Mouse (Mus musculus): ENCODE measurements around the gene Slc6a18. TPM values are rescaled to one million over a fixed set of nuclear protein-coding genes. Genes with fewer than 3 reads are reported as not detected.

Slc6a18 gene
- polyA plus RNA-seq, 1 experiment from 2014 or later = not detected

DNA sequence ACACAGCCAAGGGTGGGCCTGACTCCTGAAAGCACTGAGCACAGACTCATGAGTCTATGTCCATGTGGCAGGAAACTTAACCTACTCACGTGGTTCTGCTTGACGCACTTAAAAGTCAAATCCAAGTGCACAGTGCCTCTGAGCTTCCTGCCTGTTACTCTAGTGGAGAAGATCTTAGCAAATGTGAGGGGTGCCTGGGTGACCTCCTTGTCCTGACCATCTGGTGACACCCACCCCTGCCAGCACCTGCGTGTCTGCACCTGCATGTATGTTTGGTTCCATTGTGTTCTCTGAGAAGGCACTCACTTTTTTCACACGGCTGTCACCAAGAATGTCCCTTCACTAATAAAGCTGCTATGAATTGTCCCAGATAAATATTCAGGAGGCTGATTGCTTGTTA, 36.5 kb downstream of the Slc6a18 start:
- Histone ChIP-seq H3K27ac (replicated peaks; ENCODE audit: low read depth, low read length) (no peak overlapping the region), H3K4me1 (ENCODE audit: control insufficient read depth, insufficient read depth, low read length) (no peaks in the 10 kb centered on the region), H3K4me2 (ENCODE audit: low read depth, severe bottlenecking) (no peak overlapping the region), H3K36me3 (ENCODE audit: control insufficient read depth, insufficient read depth, low read length) (no peaks in the 10 kb centered on the region), H3K27me3 (ENCODE audit: control insufficient read depth, insufficient read depth, low read length) (no peaks in the 10 kb centered on the region), H3K4me3 (ENCODE audit: low read depth, low read length) (no peak overlapping the region), H3K9ac (ENCODE audit: low read length) (no peak overlapping the region), H3K9me3 (ENCODE audit: control insufficient read depth, low read length) (no peaks in the 10 kb centered on the region)
- DNase-seq (ENCODE audit: low spot score) (no peak), ATAC-seq (ENCODE audit: insufficient number of reproducible peaks, low FRiP score, low TSS enrichment, low read depth) (no peak)
- WGBS = 87% methylated on average over 4 of the region's 4 CpGs

DNA sequence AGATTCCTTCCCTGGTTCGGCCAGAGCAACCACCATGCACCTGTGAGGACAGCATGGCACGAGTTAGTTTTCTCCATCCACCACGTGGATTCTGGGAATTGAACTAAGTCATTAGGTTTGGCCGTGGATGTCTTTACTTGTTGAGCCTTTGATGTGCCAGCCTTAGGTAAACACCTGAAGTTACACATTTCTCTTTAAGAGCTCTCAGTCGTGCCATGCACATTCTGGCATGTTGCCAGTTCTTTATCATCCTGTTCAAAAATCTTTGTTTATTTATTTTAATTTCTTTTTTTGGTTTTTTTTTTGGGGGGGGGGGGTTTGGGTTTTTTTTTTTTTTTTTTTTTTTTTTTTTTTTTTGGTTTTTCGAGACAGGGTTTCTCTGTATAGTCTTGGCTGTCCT, 40.0 kb downstream of the Slc6a18 start:
- Histone ChIP-seq H3K9ac (ENCODE audit: low read length) (no peak overlapping the region), H3K4me2 (ENCODE audit: low read depth, severe bottlenecking) (no peak overlapping the region), H3K36me3 (ENCODE audit: control insufficient read depth, insufficient read depth, low read length) (no peaks in the 10 kb centered on the region; the same call in 1 of the 2 replicates), H3K4me3 (ENCODE audit: low read depth, low read length) (no peak overlapping the region), H3K4me1 (ENCODE audit: control insufficient read depth, insufficient read depth, low read length) (no peaks in the 10 kb centered on the region), H3K9me3 (ENCODE audit: control insufficient read depth, low read length) (no peaks in the 10 kb centered on the region), H3K27me3 (ENCODE audit: control insufficient read depth, insufficient read depth, low read length) (no peaks in the 10 kb centered on the region), H3K27ac (replicated peaks; ENCODE audit: low read depth, low read length) (no peak overlapping the region)
- 87% methylated on average over 5 of the region's 6 CpGs for WGBS
- DNase-seq (ENCODE audit: low spot score) (no peak), ATAC-seq (ENCODE audit: insufficient number of reproducible peaks, low FRiP score, low TSS enrichment, low read depth) (no peak)

DNA sequence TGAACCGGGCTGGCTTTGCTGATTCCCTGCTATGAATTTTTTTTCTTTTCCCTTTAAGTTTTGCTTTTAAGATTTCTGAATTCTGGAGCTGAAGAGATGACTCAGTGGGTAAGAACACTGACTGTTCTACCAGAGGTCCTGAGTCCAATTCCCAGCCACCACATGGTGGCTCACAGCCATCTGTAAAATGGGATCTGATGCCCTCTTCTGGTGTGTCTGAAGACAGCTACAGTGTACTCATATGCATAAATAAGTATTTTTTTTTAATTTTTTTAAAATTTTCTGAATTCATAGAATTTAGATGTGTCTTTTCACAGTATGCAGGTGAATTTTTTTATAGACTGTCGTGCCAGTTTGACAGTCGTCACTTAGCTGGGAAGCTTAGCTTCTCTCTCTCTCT, 46.0 kb downstream of the Slc6a18 start:
- no peak overlapping the region for H3K27ac ChIP-seq (replicated peaks; ENCODE audit: low read depth, low read length)
- WGBS = 96% methylated on average over 3 of the region's 3 CpGs
- peaks cover 6% of the 10 kb centered on the region; the same call in 1 of the 2 replicates for H3K4me1 ChIP-seq (ENCODE audit: control insufficient read depth, insufficient read depth, low read length)
- DNase-seq (ENCODE audit: low spot score) (no peak), ATAC-seq (ENCODE audit: insufficient number of reproducible peaks, low FRiP score, low TSS enrichment, low read depth) (no peak)
- H3K9ac ChIP-seq (ENCODE audit: low read length) = no peak overlapping the region
- H3K4me3 ChIP-seq (ENCODE audit: low read depth, low read length) = no peak overlapping the region
- no peaks in the 10 kb centered on the region; the same call in 1 of the 2 replicates for H3K36me3 ChIP-seq (ENCODE audit: control insufficient read depth, insufficient read depth, low read length)
- no peak overlapping the region for H3K4me2 ChIP-seq (ENCODE audit: low read depth, severe bottlenecking)
- no peaks in the 10 kb centered on the region for H3K9me3 ChIP-seq (ENCODE audit: control insufficient read depth, low read length)
- H3K27me3 ChIP-seq (ENCODE audit: control insufficient read depth, insufficient read depth, low read length) = no peaks in the 10 kb centered on the region

DNA sequence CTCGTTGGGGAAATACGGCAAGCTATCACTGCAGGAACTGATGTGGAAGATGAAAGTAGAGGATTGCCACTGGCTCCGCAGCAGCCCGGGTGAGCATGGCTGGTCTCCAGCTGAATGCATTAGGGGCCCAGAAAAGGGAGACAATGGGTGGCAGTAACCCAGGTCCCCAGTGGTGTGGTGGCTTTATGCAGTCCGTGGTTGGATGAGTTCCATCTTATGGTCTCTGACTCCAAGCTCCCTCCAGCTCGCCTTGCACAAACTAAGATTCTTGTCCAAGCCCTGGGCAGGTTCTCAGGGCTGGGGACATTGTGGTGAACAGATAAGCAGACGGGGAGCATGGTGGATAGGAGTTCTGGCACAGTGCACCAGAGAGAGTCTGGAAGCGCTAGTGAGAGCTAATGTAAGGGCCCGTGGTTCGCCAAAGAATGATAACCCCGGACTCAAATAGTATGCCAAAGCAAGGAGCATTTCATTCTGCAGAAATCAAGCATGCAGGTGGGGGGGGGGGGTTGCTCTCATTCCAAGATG, 49.2 kb downstream of the Slc6a18 start:
- Histone ChIP-seq H3K36me3 (ENCODE audit: control insufficient read depth, insufficient read depth, low read length) (no peaks in the 10 kb centered on the region; the same call in 1 of the 2 replicates), H3K27me3 (ENCODE audit: control insufficient read depth, insufficient read depth, low read length) (no peaks in the 10 kb centered on the region), H3K4me3 (ENCODE audit: low read depth, low read length) (no peak overlapping the region), H3K4me2 (ENCODE audit: low read depth, severe bottlenecking) (no peak overlapping the region), H3K9me3 (ENCODE audit: control insufficient read depth, low read length) (no peaks in the 10 kb centered on the region), H3K4me1 (ENCODE audit: control insufficient read depth, insufficient read depth, low read length) (peaks cover 6% of the 10 kb centered on the region; the same call in 1 of the 2 replicates), H3K9ac (ENCODE audit: low read length) (no peak overlapping the region), H3K27ac (replicated peaks; ENCODE audit: low read depth, low read length) (no peak overlapping the region)
- WGBS = 87% methylated on average over 11 of the region's 11 CpGs
- DNase-seq (ENCODE audit: low spot score) (no peak), ATAC-seq (ENCODE audit: insufficient number of reproducible peaks, low FRiP score, low TSS enrichment, low read depth) (no peak)

DNA sequence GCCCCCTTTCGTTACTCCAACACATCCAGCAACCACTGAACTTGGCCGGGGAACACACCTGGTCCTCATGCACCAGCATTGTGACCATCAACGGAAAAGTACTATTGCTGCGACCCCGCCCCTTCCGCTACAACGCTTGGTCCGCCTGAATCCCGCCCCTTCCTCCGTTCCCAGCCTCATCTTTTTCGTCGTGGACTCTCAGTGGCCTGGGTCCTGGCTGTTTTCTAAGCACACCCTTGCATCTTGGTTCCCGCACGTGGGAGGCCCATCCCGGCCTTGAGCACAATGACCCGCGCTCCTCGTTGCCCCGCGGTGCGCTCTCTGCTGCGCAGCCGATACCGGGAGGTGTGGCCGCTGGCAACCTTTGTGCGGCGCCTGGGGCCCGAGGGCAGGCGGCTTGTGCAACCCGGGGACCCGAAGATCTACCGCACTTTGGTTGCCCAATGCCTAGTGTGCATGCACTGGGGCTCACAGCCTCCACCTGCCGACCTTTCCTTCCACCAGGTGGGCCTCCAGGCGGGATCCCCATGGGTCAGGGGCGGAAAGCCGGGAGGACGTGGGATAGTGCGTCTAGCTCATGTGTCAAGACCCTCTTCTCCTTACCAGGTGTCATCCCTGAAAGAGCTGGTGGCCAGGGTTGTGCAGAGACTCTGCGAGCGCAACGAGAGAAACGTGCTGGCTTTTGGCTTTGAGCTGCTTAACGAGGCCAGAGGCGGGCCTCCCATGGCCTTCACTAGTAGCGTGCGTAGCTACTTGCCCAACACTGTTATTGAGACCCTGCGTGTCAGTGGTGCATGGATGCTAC, 50.9 kb downstream of the Slc6a18 start, which contains the start of gene Tert:
TSS of gene Tert (plus strand) at position 167 of the 805 bp plus-strand sequence.
- Histone ChIP-seq H3K9ac (ENCODE audit: low read length) (peak within 1 kb of the TSS; percentile 82), H3K4me1 (ENCODE audit: control insufficient read depth, insufficient read depth, low read length) (peaks cover 6% of the 10 kb centered on the region; the same call in 1 of the 2 replicates), H3K27me3 (ENCODE audit: control insufficient read depth, insufficient read depth, low read length) (no peaks in the 10 kb centered on the region), H3K4me2 (ENCODE audit: low read depth, severe bottlenecking) (peak within 1 kb of the TSS; percentile 93), H3K36me3 (ENCODE audit: control insufficient read depth, insufficient read depth, low read length) (no peaks in the 10 kb centered on the region; the same call in 1 of the 2 replicates), H3K27ac (replicated peaks; ENCODE audit: low read depth, low read length) (no peak within 1 kb of the TSS), H3K4me3 (ENCODE audit: low read depth, low read length) (peak within 1 kb of the TSS; percentile 59), H3K9me3 (ENCODE audit: control insufficient read depth, low read length) (no peaks in the 10 kb centered on the region)
- ATAC-seq (ENCODE audit: insufficient number of reproducible peaks, low FRiP score, low TSS enrichment, low read depth) (peak; percentile 81; the same call in 1 of the 2 replicates), DNase-seq (ENCODE audit: low spot score) (peak; percentile 84)
- 9% methylated on average over 47 of the region's 47 CpGs for WGBS

DNA sequence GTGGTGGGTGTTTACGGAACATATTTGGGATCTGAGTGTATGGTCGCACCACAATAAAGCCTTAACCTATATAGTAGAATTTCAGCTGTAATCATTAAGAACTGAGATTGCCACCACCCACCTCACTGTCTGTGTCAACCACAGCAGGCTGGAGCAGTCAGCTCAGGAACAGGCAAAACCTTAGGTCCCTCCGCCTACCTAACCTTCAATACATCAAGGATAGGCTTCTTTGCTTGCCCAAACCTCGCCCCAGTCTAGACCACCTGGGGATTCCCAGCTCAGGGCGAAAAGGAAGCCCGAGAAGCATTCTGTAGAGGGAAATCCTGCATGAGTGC, 51.4 kb downstream of the Slc6a18 start:
- Histone ChIP-seq H3K27me3 (ENCODE audit: control insufficient read depth, insufficient read depth, low read length) (no peaks in the 10 kb centered on the region), H3K27ac (replicated peaks; ENCODE audit: low read depth, low read length) (no peak overlapping the region), H3K9ac (ENCODE audit: low read length) (peak overlapping the region; percentile 82; the same call in 1 of the 2 replicates), H3K4me2 (ENCODE audit: low read depth, severe bottlenecking) (peak overlapping the region; percentile 93), H3K4me1 (ENCODE audit: control insufficient read depth, insufficient read depth, low read length) (peaks cover 6% of the 10 kb centered on the region; the same call in 1 of the 2 replicates), H3K9me3 (ENCODE audit: control insufficient read depth, low read length) (no peaks in the 10 kb centered on the region), H3K4me3 (ENCODE audit: low read depth, low read length) (peak overlapping the region; percentile 59), H3K36me3 (ENCODE audit: control insufficient read depth, insufficient read depth, low read length) (no peaks in the 10 kb centered on the region; the same call in 1 of the 2 replicates)
- ATAC-seq (ENCODE audit: insufficient number of reproducible peaks, low FRiP score, low TSS enrichment, low read depth) (no peak; the same call in 1 of the 2 replicates), DNase-seq (ENCODE audit: low spot score) (no peak)
- 44% methylated on average over 6 of the region's 6 CpGs for WGBS

DNA sequence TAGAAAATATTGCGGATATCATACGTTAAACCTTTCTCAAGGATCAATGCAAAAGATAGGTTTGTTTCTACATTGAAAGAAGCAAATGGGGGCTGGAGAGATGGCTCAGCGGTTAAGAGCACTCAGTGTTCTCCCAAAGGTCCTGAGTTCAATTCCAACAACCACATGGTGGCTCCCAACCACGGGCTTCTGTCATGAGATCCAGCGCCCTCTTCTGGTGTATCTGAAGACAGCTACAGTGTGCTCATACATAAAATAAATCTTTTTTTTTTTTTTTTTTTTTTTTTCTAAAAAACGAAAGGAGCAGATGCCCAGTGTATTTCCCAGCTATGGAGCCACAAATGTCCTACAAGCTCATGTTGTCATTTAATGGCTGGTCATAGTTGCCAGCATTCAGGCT, 57.2 kb downstream of the Slc6a18 start:
- no peak overlapping the region for H3K4me2 ChIP-seq (ENCODE audit: low read depth, severe bottlenecking)
- ATAC-seq (ENCODE audit: insufficient number of reproducible peaks, low FRiP score, low TSS enrichment, low read depth) = no peak
- no peaks in the 10 kb centered on the region for H3K9me3 ChIP-seq (ENCODE audit: control insufficient read depth, low read length)
- 77% methylated on average over 6 of the region's 6 CpGs for WGBS
- H3K27me3 ChIP-seq (ENCODE audit: control insufficient read depth, insufficient read depth, low read length) = no peaks in the 10 kb centered on the region
- no peak for DNase-seq (ENCODE audit: low spot score)
- H3K36me3 ChIP-seq (ENCODE audit: control insufficient read depth, insufficient read depth, low read length) = peaks cover 23% of the 10 kb centered on the region
- no peak overlapping the region for H3K4me3 ChIP-seq (ENCODE audit: low read depth, low read length)
- H3K4me1 ChIP-seq (ENCODE audit: control insufficient read depth, insufficient read depth, low read length) = no peaks in the 10 kb centered on the region
- no peak overlapping the region for H3K9ac ChIP-seq (ENCODE audit: low read length)
- no peak overlapping the region for H3K27ac ChIP-seq (replicated peaks; ENCODE audit: low read depth, low read length)

DNA sequence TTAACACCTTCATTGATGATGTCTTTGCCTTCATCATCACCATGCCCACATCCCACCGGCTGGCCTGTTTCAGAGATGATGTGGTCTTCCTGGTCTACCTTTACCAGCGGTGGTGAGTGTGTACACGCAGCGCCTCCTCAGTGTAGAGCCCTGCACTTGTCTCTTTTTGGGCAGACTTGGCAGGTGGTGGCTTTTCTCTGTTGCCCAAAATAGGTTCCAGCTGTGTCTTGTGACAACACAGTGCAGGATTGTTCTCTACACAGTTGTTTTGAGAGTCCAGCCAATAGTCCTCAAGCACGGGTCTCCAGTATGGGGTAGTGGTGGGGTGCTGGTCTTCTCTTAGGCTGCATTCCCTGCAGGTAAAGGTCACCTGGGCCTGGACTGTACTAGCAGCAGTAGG, 59.4 kb downstream of the Slc6a18 start:
- 90% methylated on average over 5 of the region's 5 CpGs for WGBS
- Histone ChIP-seq H3K9ac (ENCODE audit: low read length) (no peak overlapping the region), H3K4me3 (ENCODE audit: low read depth, low read length) (no peak overlapping the region), H3K27ac (replicated peaks; ENCODE audit: low read depth, low read length) (no peak overlapping the region), H3K4me1 (ENCODE audit: control insufficient read depth, insufficient read depth, low read length) (no peaks in the 10 kb centered on the region), H3K4me2 (ENCODE audit: low read depth, severe bottlenecking) (no peak overlapping the region), H3K27me3 (ENCODE audit: control insufficient read depth, insufficient read depth, low read length) (no peaks in the 10 kb centered on the region), H3K9me3 (ENCODE audit: control insufficient read depth, low read length) (no peaks in the 10 kb centered on the region), H3K36me3 (ENCODE audit: control insufficient read depth, insufficient read depth, low read length) (peaks cover 26% of the 10 kb centered on the region)
- DNase-seq (ENCODE audit: low spot score) = no peak
- no peak for ATAC-seq (ENCODE audit: insufficient number of reproducible peaks, low FRiP score, low TSS enrichment, low read depth)

Data from limb, embryonic 11.5 days (tissue).